Mouse (Mus musculus) cerebellum, adult 11-12 months (tissue): ENCODE data around the gene Clca3a2.
"Not testable (repeated sequence)": the region's sequence is repeated elsewhere in the genome, so short reads cannot be mapped to it uniquely, and the experiment has no call there.

ENCODE experiments used
- DNase-seq: peaks from one replicate; pipeline ENCODE4 v3.0.0; 2022

Clca3a2 gene

DNA sequence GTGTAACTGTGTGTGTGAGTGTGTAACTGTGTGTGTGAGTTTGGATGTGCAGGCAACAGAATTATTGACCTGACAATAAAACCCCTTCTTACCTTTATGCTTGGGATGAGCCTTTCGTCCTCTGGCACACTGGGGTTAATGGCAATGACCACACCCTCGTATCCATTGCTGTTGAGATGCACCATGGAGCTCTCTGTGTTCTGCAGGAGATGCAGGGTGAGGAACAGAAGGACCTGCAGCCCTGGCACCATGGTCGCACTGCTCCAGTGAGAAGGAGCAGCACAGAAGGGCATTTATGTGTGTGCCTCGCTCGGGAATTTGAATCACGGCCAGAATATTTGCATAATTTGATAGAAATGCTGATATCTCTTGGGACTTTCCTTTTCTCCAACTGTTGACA, at the start of gene Clca3a2:
Gene Clca3a2, minus strand, starts transcription at position 276 of the 400 bp plus-strand sequence.
- DNase-seq, result not testable (repeated sequence)

DNA sequence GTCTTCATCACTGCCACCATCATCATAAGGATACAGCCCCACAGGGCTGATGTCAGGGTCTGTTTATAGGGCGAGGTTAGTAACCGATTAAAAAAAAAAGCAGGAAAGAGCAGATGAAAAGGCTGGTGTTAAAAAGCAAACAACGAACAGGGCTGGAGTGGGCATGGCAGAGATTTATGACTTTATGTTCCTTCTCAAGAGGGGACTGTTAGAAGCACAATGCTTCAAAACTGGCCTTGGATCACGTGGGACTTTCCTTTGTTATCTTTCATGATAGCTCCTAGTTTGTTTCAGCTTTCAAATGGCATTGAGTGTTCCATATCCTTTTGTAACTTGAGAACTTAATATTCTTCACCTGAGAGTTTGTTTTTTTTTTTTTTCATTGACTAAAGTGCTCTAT, 30.3 kb upstream of the Clca3a2 start:
- no peak for DNase-seq

DNA sequence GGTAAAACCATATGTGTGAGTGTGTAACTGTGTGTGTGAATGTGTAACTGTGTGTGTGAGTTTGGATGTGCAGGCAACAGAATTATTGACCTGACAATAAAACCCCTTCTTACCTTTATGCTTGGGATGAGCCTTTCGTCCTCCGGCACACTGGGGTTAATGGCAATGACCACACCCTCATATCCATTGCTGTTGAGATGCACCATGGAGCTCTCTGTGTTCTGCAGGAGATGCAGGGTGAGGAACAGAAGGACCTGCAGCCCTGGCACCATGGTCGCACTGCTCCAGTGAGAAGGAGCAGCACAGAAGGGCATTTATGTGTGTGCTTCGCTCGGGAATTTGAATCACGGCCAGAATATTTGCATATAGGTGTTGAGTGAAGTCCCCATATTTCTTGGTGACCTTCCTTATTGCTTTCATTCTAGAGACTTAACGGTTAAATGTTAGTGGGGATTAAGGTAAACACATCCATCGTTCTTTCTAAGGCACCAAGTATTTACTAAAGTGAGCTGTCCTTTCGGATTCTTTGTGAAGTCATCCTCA, 29.8 kb upstream of the Clca3a2 start, which contains the start of gene Clca3b:
Gene Clca3b, minus strand, starts transcription at position 344 of the 543 bp plus-strand sequence.
- not testable (repeated sequence) for DNase-seq

DNA sequence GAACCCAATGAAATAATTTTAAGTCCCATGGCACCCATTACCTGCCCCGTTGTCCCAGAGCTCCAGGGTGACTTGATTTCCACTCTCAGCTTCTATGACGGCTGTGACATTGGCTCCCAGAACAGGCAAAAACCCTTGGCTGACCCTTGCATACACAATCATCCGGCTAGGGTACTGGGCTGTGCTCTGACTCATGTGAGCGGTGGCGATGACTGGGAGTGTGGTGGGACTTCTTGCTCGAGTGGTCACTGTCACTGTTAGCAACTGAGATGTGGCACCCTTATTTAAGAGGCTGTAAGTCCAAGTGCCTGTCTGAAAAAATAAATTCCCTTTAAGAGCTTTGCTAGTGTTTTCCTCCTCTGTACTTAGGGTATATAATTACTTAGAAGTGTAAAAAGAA, 8.0 kb upstream of the Clca3a2 start:
- no peak for DNase-seq

DNA sequence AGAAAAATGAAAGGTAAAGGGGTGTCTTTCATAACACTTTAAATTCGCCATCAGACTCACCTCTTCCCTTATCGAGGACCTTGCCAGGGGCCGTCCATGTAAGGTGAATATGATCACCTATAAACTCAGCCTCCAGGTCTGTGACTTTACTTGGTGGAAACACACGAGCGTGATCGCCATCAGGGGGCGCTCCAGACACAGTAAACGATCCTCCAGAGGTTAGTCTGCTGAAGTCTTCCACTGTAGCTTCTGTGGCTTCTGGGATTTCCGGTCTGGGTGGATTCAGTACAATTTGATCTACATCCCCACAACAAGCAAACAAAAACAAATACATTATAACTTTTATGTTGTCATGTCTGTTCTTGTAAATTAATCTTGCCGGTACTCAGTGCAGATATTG, 5.9 kb upstream of the Clca3a2 start:
- DNase-seq, result peak; percentile 30

DNA sequence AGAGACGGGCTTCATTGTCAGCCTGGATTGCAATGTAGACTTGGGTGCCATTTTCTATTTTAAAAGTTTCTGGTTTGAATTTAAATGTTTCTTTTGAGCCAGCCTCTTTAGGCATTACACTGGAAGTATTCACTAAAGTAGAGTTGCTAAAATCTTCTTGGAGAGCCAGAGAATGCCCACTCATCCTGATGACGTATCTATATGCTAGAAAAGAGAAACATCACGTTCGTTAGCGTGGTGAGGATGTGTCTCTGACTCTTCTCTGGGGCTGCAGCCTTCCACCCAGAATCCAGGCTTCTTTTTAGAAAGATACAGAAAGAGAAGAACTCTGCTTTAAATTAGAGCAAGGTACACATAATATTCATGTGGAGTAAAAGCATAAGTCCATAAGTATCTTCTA, 4.0 kb upstream of the Clca3a2 start:
- DNase-seq, result no peak

DNA sequence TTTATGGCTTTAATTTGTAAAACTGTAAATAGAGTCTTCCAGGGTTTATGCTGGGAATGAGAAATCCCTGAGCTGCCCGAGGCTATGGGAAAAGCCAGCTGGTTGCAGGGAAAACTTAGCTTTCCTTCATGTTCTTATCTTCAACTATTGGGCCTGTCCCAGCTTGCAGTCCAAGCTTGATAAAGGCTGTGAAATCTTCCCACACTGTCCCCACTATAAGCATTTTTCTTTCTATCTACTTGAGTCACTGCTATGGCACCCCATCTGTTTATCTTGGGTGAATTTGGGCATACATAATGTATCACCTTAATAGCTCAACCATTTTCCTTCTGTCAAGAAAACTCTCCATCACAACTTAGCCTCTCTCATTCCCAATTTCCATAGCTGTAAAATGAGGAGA, 1.3 kb upstream of the Clca3a2 start:
- no peak for DNase-seq

DNA sequence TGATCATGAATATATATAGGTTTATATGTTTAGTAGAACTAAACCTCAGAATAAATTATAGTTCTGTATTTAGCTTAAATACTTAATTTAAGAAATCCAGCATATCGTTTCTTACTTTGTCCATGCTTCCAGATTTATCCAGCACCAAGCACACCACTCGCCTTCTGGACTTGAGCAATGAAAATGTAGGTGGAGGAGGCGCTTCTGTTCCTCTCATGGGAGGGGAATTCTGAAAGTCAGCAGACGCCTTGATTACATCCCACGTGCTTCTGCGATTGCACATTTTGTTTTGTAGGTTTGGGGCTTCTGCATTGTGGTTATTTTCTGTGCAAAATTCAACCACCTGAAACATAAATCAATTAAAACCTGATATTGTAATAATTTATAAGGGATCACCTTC, 6.0 kb downstream of the Clca3a2 start:
- DNase-seq, result not testable (repeated sequence)

DNA sequence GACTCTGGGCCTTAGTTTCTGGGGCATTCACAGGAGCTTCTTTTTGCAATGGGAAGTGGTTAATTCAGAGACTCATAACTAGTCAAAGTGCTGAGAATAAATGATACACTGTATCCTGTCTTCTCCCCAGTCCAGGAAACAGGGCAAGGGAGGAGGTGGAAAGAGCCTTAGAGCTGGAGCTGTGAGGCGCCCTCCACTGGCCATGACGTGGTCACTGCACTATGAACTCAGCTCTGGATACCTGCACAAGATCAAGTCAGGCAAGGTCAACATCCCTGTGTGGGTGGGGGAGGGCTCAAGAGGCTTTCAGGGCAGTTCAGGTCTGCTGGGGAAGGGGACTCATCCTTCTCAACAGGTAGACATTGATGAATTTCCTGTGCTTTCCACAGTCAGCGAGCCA, 7.5 kb downstream of the Clca3a2 start:
- no peak for DNase-seq

DNA sequence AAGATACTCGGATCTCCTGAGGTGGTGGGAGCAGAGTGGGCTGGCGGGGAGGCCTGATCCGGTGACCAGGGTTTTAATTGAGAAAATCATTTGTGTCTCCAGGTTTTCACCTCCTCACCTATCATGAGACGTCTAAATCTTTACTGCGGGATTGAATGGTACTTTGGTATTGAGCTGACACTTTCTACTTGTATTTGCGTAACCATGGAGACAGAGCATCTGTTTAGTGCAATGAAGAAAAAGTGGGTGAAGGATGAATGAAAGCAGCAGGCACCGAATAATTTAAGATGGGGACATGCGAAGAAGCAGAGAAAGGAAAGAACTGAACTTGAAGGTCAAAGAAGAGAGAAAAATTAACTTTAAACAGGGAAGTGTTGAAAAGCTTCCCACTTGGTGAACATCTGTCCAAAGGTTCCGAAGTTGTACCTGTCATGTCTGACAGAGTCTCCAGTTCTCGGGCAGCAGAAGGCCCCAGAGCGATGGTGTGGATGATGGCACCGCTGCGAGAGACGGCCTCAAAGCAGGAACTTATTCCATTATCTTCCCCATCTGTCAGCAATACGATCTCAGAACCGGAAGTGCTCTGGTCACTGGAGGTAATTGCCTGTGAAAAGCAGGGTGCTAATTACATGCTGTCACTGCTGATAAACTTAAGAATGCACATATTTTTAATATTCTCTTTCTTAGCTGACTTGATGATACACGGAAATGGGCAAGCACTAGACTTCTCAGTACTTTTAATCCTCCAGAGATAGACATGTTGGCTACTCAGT, 11.0 kb downstream of the Clca3a2 start:
- DNase-seq, result not testable (repeated sequence)

DNA sequence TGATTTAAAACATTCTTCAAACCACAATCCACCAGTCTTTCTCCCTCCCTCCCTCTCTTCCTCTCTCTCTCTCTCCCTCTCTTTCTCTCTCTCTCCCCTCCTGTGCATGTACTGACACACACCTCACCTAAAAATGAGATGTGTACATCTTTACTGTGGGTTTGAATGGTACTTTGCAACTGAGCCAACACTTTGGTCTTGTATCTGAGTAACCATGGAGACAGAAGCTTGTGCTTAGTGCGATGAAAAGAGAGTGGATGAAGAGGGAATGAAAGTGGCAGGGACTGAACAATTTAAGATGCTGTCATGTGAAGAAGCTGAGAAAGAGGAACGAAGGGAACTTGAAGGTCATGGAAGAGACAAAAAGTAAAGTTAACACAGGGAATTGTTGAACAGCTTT, 12.7 kb downstream of the Clca3a2 start:
- not testable (repeated sequence) for DNase-seq

DNA sequence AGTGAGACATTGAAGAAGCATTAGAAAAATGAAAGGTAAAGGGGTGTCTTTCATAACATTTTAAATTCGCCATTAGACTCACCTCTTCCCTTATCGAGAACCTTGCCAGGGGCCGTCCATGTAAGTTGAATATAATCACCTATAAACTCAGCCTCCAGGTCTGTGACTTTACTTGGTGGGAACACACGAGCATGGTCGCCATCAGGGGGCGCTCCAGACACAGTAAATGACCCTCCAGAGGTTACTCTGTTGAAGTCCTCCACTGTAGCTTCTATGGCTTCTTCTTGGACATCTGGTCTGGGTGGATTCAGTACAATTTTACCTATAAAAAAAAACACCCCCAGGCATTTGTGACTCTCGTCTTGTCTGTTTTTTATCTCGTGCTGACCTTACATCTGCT, 17.4 kb downstream of the Clca3a2 start:
- DNase-seq, result no peak

DNA sequence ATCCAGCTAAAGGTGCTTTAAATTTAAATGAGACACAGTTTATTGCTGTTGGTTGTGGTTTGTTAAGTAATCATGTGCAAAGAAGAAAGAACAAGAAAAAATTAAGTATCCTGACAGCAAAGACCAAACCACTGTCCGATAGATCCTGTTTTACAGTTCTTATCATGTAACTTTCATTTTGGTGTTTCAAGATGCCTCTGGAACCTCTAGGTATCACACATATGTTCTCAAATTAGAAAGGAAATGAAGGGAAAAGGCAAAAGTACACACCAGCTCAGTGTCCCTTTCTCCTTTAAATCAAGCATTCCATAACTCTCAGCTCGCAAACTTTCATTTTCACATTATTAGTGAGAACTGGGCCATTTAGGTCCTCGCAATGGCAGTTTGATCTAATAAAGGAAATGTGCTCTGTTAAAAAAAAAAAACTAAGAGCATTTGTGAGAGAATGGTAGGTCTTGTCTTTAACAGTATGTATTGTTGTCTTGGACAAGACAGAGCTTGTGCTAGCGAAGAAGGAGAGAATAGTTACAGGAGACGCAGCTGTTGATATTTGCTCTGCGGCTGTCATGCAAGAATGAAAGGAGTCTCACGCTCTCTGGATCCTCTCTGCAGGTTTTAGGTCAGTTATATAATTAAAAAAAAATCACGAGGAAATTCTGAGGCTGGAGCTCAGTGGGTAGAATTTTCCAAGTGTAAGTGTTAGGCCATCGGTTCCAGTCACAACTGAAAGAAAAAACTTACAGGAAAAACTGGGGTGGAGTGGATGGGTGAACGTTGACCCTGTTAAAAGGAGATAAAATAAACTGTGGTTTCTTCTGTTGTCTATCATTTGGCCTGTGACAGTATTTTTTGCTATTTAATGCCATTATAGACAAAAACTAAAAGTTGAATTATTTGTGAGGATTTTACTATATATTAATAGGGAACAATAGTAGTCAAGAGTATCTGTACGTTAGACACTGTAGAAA, 33.8 kb downstream of the Clca3a2 start:
- DNase-seq, result no peak

DNA sequence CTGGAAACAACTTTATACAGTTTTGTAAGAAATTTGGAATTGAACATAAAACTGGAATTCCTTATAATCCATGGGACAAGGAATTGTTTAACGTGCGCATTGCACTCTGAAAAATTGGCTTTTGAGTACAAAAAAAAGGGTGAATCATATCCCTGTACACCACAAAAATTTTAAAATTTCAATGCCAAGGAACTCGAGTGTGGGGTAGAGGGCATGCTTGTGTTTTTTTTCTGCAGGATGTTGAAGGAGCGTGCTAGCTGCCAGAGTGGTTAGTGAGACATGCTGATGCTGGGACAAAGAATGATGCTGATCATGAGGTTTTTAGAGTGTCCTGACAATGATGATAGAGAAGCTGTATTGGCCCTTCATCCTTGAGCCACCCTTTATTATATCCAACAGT, 54.1 kb downstream of the Clca3a2 start:
- DNase-seq, result no peak

DNA sequence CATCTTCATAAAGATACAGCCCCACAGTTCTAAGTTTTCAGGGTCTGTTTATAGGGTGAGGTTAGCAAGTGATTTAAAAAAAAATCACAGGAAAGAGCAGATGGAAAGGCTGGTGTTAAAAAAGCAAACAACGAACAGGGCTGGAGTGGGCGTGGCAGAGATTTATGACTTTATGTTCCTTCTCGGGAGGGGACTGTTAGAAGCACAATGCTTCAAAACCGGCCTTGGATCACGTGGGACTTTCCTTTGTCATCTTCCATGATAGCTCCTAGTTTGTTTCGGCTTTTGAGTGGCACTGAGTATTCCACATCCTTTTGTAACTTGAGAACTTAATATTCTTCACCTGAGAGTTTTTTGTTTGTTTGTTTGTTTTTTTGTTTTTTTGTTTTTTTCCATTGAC, 57.8 kb downstream of the Clca3a2 start:
- DNase-seq, result no peak

DNA sequence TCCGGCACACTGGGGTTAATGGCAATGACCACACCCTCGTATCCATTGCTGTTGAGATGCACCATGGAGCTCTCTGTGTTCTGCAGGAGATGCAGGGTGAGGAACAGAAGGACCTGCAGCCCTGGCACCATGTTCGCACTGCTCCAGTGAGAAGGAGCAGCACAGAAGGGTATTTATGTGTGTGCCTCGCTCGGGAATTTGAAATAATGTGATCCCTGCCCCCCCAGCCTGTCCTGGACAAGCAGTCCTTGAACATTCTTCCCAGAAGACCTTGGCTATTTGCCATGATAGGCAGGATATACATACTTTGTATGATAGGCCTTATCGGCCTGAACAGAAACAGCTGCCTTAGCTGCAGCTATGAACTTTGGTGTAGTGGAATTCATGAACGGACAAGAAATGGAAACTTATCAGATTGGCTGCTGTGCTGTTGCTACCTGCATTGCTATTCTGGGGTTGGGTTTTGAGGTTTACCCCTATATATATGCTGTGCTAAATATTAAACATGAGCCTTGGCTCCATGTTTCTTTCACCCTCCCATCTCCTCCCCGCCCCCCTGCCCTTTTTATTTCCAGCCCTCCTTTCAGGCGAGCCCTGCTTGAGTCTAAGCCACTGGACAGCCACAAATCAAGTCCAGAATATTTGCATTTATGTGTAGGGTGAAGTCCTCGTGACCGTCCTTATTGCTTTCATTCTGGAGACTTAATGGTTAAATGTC, 58.5 kb downstream of the Clca3a2 start, which contains the start of gene Clca3a1:
Gene Clca3a1, minus strand, starts transcription at position 386 of the 718 bp plus-strand sequence.
- no peak for DNase-seq

DNA sequence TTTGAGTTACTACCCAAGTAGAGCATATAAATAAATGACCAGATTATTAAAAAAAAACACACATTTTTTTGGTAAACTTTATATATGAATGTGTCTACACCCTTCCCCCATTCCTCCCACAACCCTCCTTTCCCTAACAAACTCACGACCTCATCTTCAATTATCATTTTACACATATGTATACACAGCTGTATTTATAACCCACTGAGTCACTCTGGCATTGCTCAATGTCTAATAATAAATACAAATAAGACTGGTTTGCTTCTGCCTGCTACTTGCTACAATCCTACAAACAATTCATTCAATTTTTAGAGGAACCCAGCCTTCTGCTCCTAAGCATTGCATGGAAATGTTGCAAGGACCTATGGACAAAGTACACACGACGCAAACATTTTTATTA, 59.6 kb downstream of the Clca3a2 start:
- DNase-seq, result no peak

DNA sequence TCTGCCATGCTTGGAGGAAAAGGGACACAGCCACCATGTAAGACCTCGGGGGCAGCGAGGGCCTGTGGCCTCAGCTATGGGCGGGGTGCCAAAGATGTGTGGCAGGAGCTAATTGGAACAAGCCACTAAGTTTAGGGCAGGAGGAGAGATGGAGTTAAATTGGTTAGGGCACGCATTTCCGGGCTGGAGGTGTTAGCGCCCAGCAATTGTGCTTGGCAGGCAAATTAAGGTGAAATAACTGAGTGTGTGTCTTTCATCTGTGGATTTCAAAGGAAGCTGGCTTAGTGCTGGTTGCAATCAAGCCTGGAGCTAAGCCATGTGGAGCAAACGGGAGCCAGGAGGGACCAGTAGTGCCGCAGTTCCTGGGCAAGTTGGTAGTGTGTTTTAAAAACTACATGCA, 63.2 kb downstream of the Clca3a2 start:
- DNase-seq, result not testable (repeated sequence)

DNA sequence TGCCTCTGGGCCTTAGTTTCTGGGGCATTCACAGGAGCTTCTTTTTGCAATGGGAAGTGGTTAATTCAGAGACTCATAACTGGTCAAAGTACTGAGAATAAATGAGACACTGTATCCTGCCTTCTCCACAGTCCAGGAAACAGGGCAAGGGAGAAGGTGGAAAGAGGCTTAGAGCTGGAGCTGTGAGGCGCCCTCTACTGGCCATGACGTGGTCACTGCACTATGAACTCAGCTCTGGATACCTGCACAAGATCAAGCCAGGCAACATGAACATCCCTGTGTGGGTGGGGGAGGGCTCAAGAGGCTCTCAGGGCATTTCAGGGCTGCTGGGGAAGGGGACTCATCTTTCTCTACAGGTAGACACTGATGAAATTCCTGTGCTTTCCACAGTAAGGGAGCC, 66.2 kb downstream of the Clca3a2 start:
- no peak for DNase-seq

DNA sequence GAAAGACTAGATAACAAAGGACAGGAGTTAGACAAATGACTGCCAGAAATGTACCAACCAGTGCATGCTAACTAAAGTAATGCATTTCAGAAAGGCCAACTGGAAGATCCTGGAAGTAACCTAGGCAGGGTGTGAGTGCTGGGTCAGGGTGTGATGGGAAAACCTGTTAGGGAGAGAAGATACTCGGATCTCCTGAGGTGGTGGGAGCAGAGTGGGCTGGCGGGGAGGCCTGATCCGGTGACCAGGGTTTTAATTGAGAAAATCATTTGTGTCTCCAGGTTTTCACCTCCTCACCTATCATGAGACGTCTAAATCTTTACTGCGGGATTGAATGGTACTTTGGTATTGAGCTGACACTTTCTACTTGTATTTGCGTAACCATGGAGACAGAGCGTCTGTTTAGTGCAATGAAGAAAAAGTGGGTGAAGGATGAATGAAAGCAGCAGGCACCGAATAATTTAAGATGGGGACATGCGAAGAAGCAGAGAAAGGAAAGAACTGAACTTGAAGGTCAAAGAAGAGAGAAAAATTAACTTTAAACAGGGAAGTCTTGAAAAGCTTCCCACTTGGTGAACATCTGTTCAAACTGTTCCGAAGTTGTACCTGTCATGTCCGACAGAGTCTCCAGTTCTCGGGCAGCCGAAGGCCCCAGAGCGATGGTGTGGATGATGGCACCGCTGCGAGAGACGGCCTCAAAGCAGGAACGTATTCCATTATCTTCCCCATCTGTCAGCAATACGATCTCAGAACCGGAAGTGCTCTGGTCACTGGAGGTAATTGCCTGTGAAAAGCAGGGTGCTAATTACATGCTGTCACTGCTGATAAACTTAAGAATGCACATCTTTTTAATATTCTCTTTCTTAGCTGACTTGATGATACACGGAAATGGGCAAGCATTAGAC, 70.0 kb downstream of the Clca3a2 start:
- DNase-seq, result not testable (repeated sequence)

DNA sequence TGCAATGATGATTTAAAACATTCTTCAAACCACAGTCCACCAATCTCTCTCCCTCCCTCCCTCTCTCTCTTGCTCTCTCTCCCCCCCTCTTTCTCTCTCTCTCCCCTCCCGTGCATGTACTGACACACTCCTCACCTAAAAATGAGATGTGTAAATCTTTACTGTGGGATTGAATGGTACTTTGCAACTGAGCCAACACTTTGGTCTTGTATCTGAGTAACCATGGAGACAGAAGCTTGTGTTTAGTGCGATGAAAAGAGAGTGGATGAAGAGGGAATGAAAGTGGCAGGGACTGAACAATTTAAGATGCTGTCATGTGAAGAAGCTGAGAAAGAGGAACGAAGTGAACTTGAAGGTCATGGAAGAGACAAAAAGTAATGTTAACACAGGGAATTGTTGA, 71.6 kb downstream of the Clca3a2 start:
- not testable (repeated sequence) for DNase-seq
